Mouse (Mus musculus) forebrain, embryonic 14.5 days (tissue): ENCODE results near the gene Polr2l. TPM values are rescaled to one million over a fixed set of nuclear protein-coding genes. Genes with fewer than 3 reads are reported as not detected.

Experiments
- ATAC-seq: fragments of 200-750 bp; cut with Nextera tagmentation; 2 replicates; pipeline ENCODE4 v1.8.0; 2017; ENCODE audit warnings: mild to moderate bottlenecking, moderate library complexity
- DNase-seq: peaks from one replicate; pipeline ENCODE4 v3.0.0-alpha.2; 2015; ENCODE audit warnings: low spot score
- H3K27ac ChIP-seq: fragments of 300-500 bp; sonication (generic); 2 replicates; pipeline ENCODE4 v1.5.1; 2014; ENCODE audit warnings: low read depth, mild to moderate bottlenecking, control low read depth, low read length, moderate library complexity
- H3K27me3 ChIP-seq: fragments of 300-500 bp; sonication (generic); replicated peaks from 2 replicates; pipeline ENCODE4 v1.6.1; 2014; ENCODE audit warnings: low read length, control low read depth, mixed read lengths; ENCODE audit not compliant: control insufficient read depth, insufficient read depth
- H3K36me3 ChIP-seq: fragments of 300-500 bp; sonication (generic); 2 replicates; pipeline ENCODE4 v1.6.1; 2014; ENCODE audit warnings: low read length, control low read depth; ENCODE audit not compliant: control insufficient read depth, insufficient read depth
- H3K4me1 ChIP-seq: fragments of 300-500 bp; sonication (generic); 2 replicates; pipeline ENCODE4 v1.6.1; 2014; ENCODE audit warnings: antibody characterized with exemption, low read length, control low read depth; ENCODE audit not compliant: control insufficient read depth, insufficient read depth
- H3K4me2 ChIP-seq: fragments of 300-500 bp; sonication (generic); 2 replicates; pipeline ENCODE4 v1.6.1; 2014; ENCODE audit warnings: mild to moderate bottlenecking, control low read depth, low read length
- H3K4me3 ChIP-seq: fragments of 300-500 bp; sonication (generic); 2 replicates; pipeline ENCODE4 v1.5.1; 2014; ENCODE audit warnings: low read depth, low read length, control low read depth
- H3K9ac ChIP-seq: fragments of 300-500 bp; sonication (generic); 2 replicates; pipeline ENCODE4 v1.6.1; 2014; ENCODE audit warnings: mild to moderate bottlenecking, low read length, control low read depth, moderate library complexity
- H3K9me3 ChIP-seq: fragments of 300-500 bp; sonication (generic); replicated peaks from 2 replicates; pipeline ENCODE4 v1.6.1; 2016; ENCODE audit warnings: low read length, control low read depth, mixed read lengths; ENCODE audit not compliant: control insufficient read depth
- WGBS: fragments of 180-500 bp; shearing (Covaris S2); extraction: QIAGEN DNeasy Blood & Tissue Kit; methylation state at CpG from one replicate; pipeline ENCODE4 v1.1.7; 2014; 5-methylcytosine and 5-hydroxymethylcytosine counted together
- polyA plus RNA-seq: library from polyadenylated mRNA; unstranded; fragments of >200 nt; fragmentation: Nextera tagmentation; extraction: Ambion mirVana; gene quantifications from 2 replicates; pipeline ENCODE4 v1.2.1, GENCODE M21; 2014

Polr2l gene
- polyA plus RNA-seq, 1 experiment from 2014 or later, result 79.3 TPM

GRCm38 (mm10) chr7:141491151-141491550 lies 16.2 kb upstream of the Polr2l start:
- ATAC-seq (no peak), DNase-seq (no peak)
- Histone ChIP-seq H3K27me3 (no peaks in the 10 kb centered on the region), H3K36me3 (0 out of 2 replicates have a peak, but pooled peaks cover 17% of the 10 kb centered on the region), H3K4me2 (no peak overlapping the region), H3K9ac (no peak overlapping the region), H3K4me1 (no peaks in the 10 kb centered on the region), H3K9me3 (no peaks in the 10 kb centered on the region), H3K4me3 (no peak overlapping the region), H3K27ac (no peak overlapping the region)
- 73% methylated on average over 2 of the region's 2 CpGs for WGBS

GRCm38 (mm10) chr7:141487141-141487540 lies 12.2 kb upstream of the Polr2l start:
- no peaks in the 10 kb centered on the region for H3K9me3 ChIP-seq
- no peaks in the 10 kb centered on the region for H3K27me3 ChIP-seq
- no peak for DNase-seq
- 0 out of 2 replicates have a peak, but pooled peaks cover 2% of the 10 kb centered on the region for H3K36me3 ChIP-seq
- ATAC-seq, result no peak
- no peak overlapping the region for H3K4me2 ChIP-seq
- H3K27ac ChIP-seq, result no peak overlapping the region
- no peak overlapping the region for H3K9ac ChIP-seq
- WGBS, result 88% methylated on average over 7 of the region's 7 CpGs
- H3K4me3 ChIP-seq, result no peak overlapping the region
- H3K4me1 ChIP-seq, result peaks cover 5% of the 10 kb centered on the region; the same call in 1 of the 2 replicates

GRCm38 (mm10) chr7:141486239-141486638 lies 11.3 kb upstream of the Polr2l start:
- no peak overlapping the region for H3K4me3 ChIP-seq
- no peak overlapping the region for H3K4me2 ChIP-seq
- no peaks in the 10 kb centered on the region for H3K36me3 ChIP-seq
- no peak overlapping the region for H3K9ac ChIP-seq
- no peak overlapping the region for H3K27ac ChIP-seq
- WGBS, result 83% methylated on average over 1 of the region's 1 CpGs
- DNase-seq, result no peak
- no peak for ATAC-seq
- no peaks in the 10 kb centered on the region for H3K9me3 ChIP-seq
- no peaks in the 10 kb centered on the region for H3K27me3 ChIP-seq
- H3K4me1 ChIP-seq, result peaks cover 9% of the 10 kb centered on the region

GRCm38 (mm10) chr7:141485606-141486005 lies 10.7 kb upstream of the Polr2l start:
- Histone ChIP-seq H3K4me1 (peaks cover 14% of the 10 kb centered on the region), H3K9ac (no peak overlapping the region), H3K4me2 (no peak overlapping the region), H3K9me3 (no peaks in the 10 kb centered on the region), H3K27me3 (no peaks in the 10 kb centered on the region), H3K4me3 (no peak overlapping the region), H3K27ac (no peak overlapping the region), H3K36me3 (no peaks in the 10 kb centered on the region)
- ATAC-seq, result no peak
- 70% methylated on average over 2 of the region's 2 CpGs for WGBS
- DNase-seq, result no peak

GRCm38 (mm10) chr7:141485186-141485585 lies 10.3 kb upstream of the Polr2l start:
- Histone ChIP-seq H3K4me2 (no peak overlapping the region), H3K9me3 (no peaks in the 10 kb centered on the region), H3K27ac (no peak overlapping the region), H3K27me3 (no peaks in the 10 kb centered on the region), H3K9ac (no peak overlapping the region), H3K36me3 (no peaks in the 10 kb centered on the region), H3K4me3 (no peak overlapping the region), H3K4me1 (peaks cover 14% of the 10 kb centered on the region)
- no peak for ATAC-seq
- DNase-seq, result no peak
- 56% methylated on average over 2 of the region's 2 CpGs for WGBS

GRCm38 (mm10) chr7:141484186-141485120 lies 9.5 kb upstream of the Polr2l start:
- H3K36me3 ChIP-seq, result no peaks in the 10 kb centered on the region
- DNase-seq (no peak), ATAC-seq (no peak)
- H3K27me3 ChIP-seq, result no peaks in the 10 kb centered on the region
- H3K9me3 ChIP-seq, result no peaks in the 10 kb centered on the region
- no peak overlapping the region for H3K4me2 ChIP-seq
- no peak overlapping the region for H3K27ac ChIP-seq
- H3K9ac ChIP-seq, result no peak overlapping the region
- H3K4me1 ChIP-seq, result peaks cover 14% of the 10 kb centered on the region
- no peak overlapping the region for H3K4me3 ChIP-seq
- 80% methylated on average over 5 of the region's 5 CpGs for WGBS

- H3K4me1 ChIP-seq, result peaks cover 14% of the 10 kb centered on the region
- no peak overlapping the region for H3K9ac ChIP-seq
- H3K9me3 ChIP-seq, result no peaks in the 10 kb centered on the region
- H3K27me3 ChIP-seq, result no peaks in the 10 kb centered on the region
- no peaks in the 10 kb centered on the region for H3K36me3 ChIP-seq
- no peak overlapping the region for H3K4me3 ChIP-seq
- H3K27ac ChIP-seq, result no peak overlapping the region
- ATAC-seq (no peak), DNase-seq (no peak)
- 79% methylated on average over 6 of the region's 6 CpGs for WGBS
- peak overlapping the region; percentile 89; the same call in 1 of the 2 replicates for H3K4me2 ChIP-seq
Measured at GRCm38 (mm10) chr7:141483114-141483653, 8.3 kb upstream of the Polr2l start.

- Histone ChIP-seq H3K27ac (no peak overlapping the region), H3K4me2 (peak overlapping the region; percentile 89), H3K27me3 (no peaks in the 10 kb centered on the region), H3K4me1 (peaks cover 14% of the 10 kb centered on the region), H3K36me3 (no peaks in the 10 kb centered on the region), H3K4me3 (peak overlapping the region; percentile 60), H3K9ac (peak overlapping the region; percentile 73), H3K9me3 (no peaks in the 10 kb centered on the region)
- WGBS, result 2% methylated on average over 11 of the region's 11 CpGs
- no peak for DNase-seq
- no peak; the same call in 1 of the 2 replicates for ATAC-seq
Measured at GRCm38 (mm10) chr7:141482531-141483024, 7.6 kb upstream of the Polr2l start.
